Mouse (Mus musculus): ENCODE data around the gene Pex10. TPM values are rescaled to one million over a fixed set of nuclear protein-coding genes. Genes with fewer than 3 reads are reported as not detected.

The Pex10 gene
- total RNA-seq, 2 experiments from 2014 or later, result 11.3 to 14.6 TPM

GRCm38 (mm10) chr4:155093431-155094149 is 26.8 kb downstream of the Pex10 start:
- no peak for DNase-seq

DNA sequence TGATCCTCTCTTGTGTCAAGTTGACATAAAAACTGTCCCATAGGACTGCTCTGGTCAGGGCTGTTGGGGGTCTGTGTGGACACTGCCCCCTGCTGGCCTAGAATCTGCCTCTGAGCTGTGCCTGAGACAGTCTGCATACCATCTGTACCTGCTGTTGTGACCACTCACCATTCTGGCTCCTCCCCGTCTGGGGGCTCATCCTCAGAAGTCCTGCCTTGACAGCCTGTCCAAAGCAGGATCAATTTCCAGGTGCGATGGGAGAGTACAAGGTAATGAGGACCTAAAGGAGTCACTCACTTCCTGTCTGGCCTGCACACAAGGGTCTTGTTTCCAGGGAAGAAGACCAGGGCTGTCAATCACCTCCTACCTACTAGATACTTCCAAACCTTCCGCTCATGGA is 27.7 kb downstream of the Pex10 start:
- DNase-seq, result no peak

DNA sequence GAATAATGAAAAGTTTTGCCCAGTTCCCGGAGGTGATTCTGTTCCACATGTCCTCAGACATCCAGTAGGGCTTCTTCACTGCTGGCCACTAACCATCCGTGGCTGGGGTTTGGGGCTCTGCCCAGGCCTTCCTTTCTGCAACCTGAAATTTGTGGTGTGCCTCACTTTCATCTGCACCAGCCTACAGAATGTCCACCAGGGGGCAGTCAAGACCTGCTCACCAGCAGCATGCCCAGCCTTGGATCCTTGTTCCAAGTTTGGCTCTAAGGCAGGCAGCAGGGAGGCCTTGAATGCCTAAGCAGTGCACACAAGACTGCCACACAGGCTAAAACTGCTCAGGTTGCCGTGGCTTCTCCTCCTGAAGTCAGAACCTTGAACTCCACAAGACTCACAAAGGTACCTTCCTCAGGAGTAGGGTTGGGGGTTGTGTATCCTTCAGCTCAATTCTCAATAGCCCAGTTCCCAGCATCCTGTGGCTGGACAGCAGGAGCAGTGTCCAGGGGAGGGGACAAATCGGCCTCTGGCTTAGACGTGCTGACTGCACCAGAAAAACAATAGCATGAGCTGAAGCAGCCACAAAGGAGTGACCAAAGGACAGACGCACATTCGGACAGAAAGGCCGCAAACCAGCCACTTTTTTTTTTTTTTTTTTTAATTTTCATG is 28.6 kb downstream of the Pex10 start:
- DNase-seq, result peak; percentile 81

GRCm38 (mm10) chr4:155095967-155096366 is 29.2 kb downstream of the Pex10 start:
- DNase-seq, result no peak

GRCm38 (mm10) chr4:155097452-155097851 is 30.6 kb downstream of the Pex10 start:
- DNase-seq, result no peak

DNA sequence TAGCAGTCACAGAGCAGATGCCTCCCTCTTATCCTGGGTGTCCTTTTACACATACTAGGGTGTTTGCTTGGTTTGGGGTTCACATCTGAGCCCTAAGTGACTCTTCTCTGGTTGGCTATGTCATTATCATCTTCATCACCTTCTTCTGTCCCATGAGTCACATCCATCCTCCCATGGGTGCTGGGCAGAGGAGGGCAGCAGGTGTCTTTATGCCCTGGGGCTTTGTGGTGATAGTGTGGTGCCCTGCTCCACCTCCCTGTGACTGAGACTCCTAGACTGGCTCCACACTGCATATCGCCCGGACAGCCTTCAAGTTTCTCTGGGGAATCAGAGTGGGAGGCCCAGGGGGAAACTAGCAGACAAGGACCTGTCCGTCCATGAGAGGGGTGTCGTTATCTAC is 31.8 kb downstream of the Pex10 start:
- DNase-seq, result no peak

DNA sequence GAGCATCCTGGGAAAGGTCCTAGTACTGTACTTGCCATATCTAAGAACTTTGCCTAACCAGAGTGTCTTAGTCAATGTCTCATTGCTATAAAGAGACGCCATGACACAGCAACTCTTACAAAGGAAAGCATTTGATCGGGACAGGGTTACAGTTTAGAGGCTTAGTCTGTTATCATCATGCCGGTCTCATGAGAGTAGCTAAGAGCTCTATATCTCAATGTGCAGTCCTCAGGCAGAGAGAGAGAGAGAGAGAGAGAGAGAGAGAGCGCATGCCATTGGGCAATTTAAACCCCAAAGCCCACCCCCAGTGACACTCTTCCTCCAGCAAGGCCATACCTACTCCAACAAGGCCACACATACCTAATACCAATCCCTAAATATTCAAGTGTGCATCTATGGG is 41.1 kb downstream of the Pex10 start:
- no peak for DNase-seq

DNA sequence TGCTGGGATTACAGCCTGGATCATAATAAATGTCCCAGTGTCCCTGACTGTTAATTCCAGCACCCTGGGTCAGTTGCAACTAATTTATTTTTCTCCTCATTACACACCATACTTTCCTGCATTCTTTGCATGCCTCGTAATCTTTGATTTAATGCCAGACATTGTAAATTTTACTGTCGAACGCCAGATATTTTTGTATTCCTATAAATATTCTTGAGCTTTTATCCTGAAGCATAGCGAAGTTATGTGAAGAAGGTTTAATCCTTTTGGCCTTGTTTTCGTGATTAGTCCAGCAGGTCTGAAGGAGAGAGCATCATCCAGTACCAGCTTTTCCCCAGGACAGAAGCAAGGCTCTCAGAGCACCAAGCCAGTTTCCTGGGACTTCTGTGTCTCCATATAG is 42.7 kb downstream of the Pex10 start:
- no peak for DNase-seq

- no peak for DNase-seq
Measured at GRCm38 (mm10) chr4:155113766-155114410, 47.1 kb downstream of the Pex10 start.

- DNase-seq, result no peak
Measured at GRCm38 (mm10) chr4:155116607-155117006, 49.8 kb downstream of the Pex10 start.

DNA sequence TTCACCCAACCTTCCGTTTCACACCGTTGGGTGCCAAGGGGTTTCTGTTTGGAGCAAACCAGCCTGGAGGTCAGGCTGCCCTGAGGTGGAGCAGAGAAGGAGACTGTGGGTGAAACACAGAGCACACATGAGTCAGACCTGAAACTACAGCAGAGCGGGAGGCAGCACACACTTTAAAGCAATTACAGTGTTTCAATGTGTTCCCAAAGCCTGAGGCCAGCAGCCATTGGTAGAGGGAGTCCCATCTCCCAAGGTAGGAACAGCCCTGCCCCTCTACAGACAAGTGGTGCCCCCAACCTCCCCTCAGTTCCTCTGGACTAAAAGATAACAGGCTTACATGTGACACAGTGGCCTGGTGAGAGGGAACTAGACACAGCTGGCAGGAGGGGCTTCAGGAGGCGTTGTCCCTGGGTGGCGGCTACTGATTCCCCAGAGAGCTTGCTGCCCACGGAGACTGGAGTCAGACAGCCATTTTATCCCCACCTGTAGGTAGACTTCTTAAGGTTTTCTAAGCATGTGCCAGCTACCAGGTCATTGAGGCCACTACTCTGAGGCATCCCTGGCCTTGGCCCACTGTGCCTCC is 50.7 kb downstream of the Pex10 start:
- no peak for DNase-seq

DNA sequence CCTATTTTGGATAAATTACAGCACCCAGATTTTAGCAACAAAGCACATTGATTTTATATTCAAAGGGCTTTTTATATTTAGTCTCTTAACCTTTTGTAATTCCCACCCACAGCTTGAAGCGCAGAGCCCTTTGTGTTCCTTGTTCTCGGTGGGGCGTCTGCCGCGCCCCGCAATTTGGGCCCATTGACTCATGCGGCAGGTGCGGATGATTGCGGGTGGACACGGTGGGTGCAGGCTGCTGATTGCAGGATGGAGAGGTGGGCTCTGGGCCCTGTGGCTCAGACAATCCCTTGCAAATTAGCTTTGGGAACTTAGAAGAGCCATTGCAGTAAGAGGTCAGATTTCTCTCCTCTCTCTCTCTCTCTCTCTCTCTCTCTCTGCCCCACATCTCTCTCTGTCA is 51.5 kb downstream of the Pex10 start:
- no peak for DNase-seq

GRCm38 (mm10) chr4:155120038-155120437 is 53.2 kb downstream of the Pex10 start:
- no peak for DNase-seq

GRCm38 (mm10) chr4:155120583-155120982 is 53.8 kb downstream of the Pex10 start:
- no peak for DNase-seq

DNA sequence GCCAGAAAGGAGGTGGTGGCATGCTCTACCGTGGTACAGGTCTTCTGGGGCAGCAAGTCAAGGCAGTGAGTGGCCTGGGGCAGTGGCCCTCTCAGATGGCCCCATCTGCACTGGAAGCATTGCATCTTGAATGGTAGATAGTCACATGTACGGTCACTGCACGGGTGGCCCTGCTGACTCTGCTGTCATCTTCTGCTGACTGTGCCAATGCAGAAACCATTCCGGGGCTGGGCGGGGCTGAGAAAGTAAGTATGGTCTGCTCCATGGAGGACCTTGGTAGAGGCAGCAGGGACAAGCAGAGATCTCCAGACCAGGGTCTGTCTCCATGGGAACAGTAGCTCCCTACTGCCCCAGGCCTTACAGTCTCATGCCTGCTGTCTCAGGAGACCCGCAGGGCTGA is 54.4 kb downstream of the Pex10 start:
- DNase-seq, result no peak

Other genes with a start within 250 kb of the Pex10 start
- gene Ttc34, start 229.6 kb upstream of the Pex10 start, total RNA-seq (2021), result not detected
- gene Mmel1, start 197.4 kb upstream of the Pex10 start, total RNA-seq (2021), result under 1 TPM; 0.13 to 0.24 TPM
- 10 to 100 TPM; 81.5 to 81.6 TPM for gene Fam213b, start 167.9 kb upstream of the Pex10 start, total RNA-seq (2021)
- 1 to 10 TPM; 1.8 to 3.0 TPM for gene Tnfrsf14, start 138.5 kb upstream of the Pex10 start, total RNA-seq (2021)
- gene Hes5, start 106.1 kb upstream of the Pex10 start, total RNA-seq (2021), result not detected
- 10 to 100 TPM; 31.2 to 34.0 TPM for gene Pank4, start 102.9 kb upstream of the Pex10 start, total RNA-seq (2021)
- under 1 TPM; 0.05 to 0.21 TPM for gene Plch2, start 10.2 kb upstream of the Pex10 start, total RNA-seq (2021)
- 10 to 100 TPM; 44.8 to 51.3 TPM for gene Rer1, start 19.4 kb downstream of the Pex10 start, total RNA-seq (2021)
- gene Morn1, start 19.6 kb downstream of the Pex10 start, total RNA-seq (2021), result 1 to 10 TPM; 2.2 to 2.4 TPM
- 10 to 100 TPM; 31.3 to 34.7 TPM for gene Ski, start 155.6 kb downstream of the Pex10 start, total RNA-seq (2021)
- gene Faap20, start 182.8 kb downstream of the Pex10 start, total RNA-seq (2021), result 1 to 10 TPM; 5.3 to 8.2 TPM

All from gastrocnemius, postnatal 25 days (tissue).